Mouse (Mus musculus): ENCODE measurements at regions not wholly inside any gene's neighbourhood (a gene's known extent, or its start where the extent isn't known, plus 50 kb on each side); places are given as distances from the start of the nearest gene placed in this dataset.

- Histone ChIP-seq H3K27ac (ENCODE audit: insufficient read depth, low read length) (no peak overlapping the region), H3K27me3 (ENCODE audit: control insufficient read depth, insufficient read depth, low read length) (no peaks in the 10 kb centered on the region), H3K4me1 (ENCODE audit: control insufficient read depth, insufficient read depth, low read length) (no peaks in the 10 kb centered on the region), H3K4me3 (replicated peaks; ENCODE audit: insufficient read depth, low read depth, low read length) (no peak overlapping the region)
- TF ChIP-seq POLR2A (IDR thresholded peaks at IDR 0.05; ENCODE audit: borderline replicate concordance, insufficient read depth, low read length) = no peak
- no peak for TF ChIP-seq CTCF (IDR thresholded peaks at IDR 0.05; ENCODE audit: borderline replicate concordance, insufficient read depth, low read depth, low read length)
- 80% methylated on average over 2 of the region's 2 CpGs for WGBS
- no peak for DNase-seq
Measured at GRCm38 (mm10) chrX:112886539-112886938, 188.1 kb upstream of the Pof1b start.
